Mouse (Mus musculus): ENCODE data around the gene Srcap.

DNA sequence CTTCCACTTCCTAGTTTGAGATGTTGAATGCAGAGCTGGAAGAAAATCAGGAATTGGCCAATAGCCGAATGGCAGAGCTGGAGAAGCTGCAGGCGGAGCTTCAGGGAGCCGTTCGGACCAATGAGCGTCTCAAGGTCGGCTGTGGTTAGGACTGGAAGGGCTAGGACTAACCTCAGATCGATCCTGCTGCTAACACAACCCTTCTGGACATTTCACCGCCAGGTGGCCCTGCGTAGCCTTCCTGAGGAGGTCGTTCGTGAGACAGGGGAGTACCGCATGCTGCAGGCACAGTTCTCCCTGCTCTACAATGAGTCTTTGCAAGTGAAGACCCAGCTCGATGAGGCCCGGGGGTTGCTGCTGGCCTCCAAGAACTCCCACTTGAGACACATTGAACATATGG is 80.8 kb downstream of the Srcap start:
- TF ChIP-seq TAL1 (conservative IDR thresholded peaks at IDR 0.05; ENCODE audit: low read depth, low read length) = no peak
- TF ChIP-seq CTCF (IDR thresholded peaks at IDR 0.05; ENCODE audit: low read depth, low read length) = no peak
- TF ChIP-seq GATA1 (IDR thresholded peaks at IDR 0.05; ENCODE audit: borderline replicate concordance, low read length) = no peak
- TF ChIP-seq POLR2AphosphoS5 (IDR thresholded peaks at IDR 0.05; ENCODE audit: insufficient replicate concordance, low read depth, low read length) = no peak
